Mouse (Mus musculus) CH12.LX (cell line): ENCODE measurements around the gene Riox1.

ENCODE experiments used
- CHD2 ChIP-seq: IDR thresholded peaks from 2 replicates; pipeline ENCODE4 v1.6.1; 2011; ENCODE audit warnings: low read length, improper control_type of control experiment
- CTCF ChIP-seq, 2 experiments: IDR thresholded peaks in 1 of 2; conservative IDR thresholded peaks in 1 of 2; 2 replicates each; pipeline ENCODE4 v1.5.1; 2011 to 2012; ENCODE audit warnings: low read depth in 2 of 2, low read length in 2 of 2, improper control_type of control experiment in 1 of 2, inconsistent platforms in 1 of 2, mild to moderate bottlenecking in 1 of 2, moderate library complexity in 1 of 2
- E2F4 ChIP-seq: IDR thresholded peaks from 2 replicates; pipeline ENCODE4 v1.6.1; 2011; ENCODE audit warnings: low read depth, low read length, improper control_type of control experiment; ENCODE audit not compliant: insufficient replicate concordance
- EP300 ChIP-seq: IDR thresholded peaks from 2 replicates; pipeline ENCODE4 v1.6.1; 2011; ENCODE audit warnings: low read length, improper control_type of control experiment
- KAT2A ChIP-seq: IDR thresholded peaks from 2 replicates; pipeline ENCODE4 v1.6.1; 2012; ENCODE audit warnings: low read length, improper control_type of control experiment, inconsistent platforms; ENCODE audit not compliant: insufficient replicate concordance
- MEF2A ChIP-seq: IDR thresholded peaks from 2 replicates; pipeline ENCODE4 v1.6.1; 2014; ENCODE audit warnings: low read depth, mild to moderate bottlenecking, inconsistent platforms, low read length, improper control_type of control experiment, borderline replicate concordance
- MYC ChIP-seq: IDR thresholded peaks from 2 replicates; pipeline ENCODE4 v1.6.1; 2011; ENCODE audit warnings: low read depth, mild to moderate bottlenecking, improper control_type of control experiment, low read length
- POLR2A ChIP-seq: IDR thresholded peaks from 2 replicates; pipeline ENCODE4 v1.6.1; 2011; ENCODE audit warnings: low read depth, mild to moderate bottlenecking, improper control_type of control experiment, low read length
- POLR2AphosphoS2 ChIP-seq: IDR thresholded peaks from 2 replicates; pipeline ENCODE4 v1.6.1; 2011; ENCODE audit warnings: low read depth, low read length, improper control_type of control experiment
- RAD21 ChIP-seq: IDR thresholded peaks from 2 replicates; pipeline ENCODE4 v1.6.1; 2011; ENCODE audit warnings: low read depth, mild to moderate bottlenecking, low read length, improper control_type of control experiment, moderate library complexity
- RCOR1 ChIP-seq: conservative IDR thresholded peaks from 2 replicates; pipeline ENCODE4 v1.6.1; 2012; ENCODE audit warnings: low read depth, mild to moderate bottlenecking, inconsistent platforms, low read length, improper control_type of control experiment
- SIN3A ChIP-seq: IDR thresholded peaks from 2 replicates; pipeline ENCODE4 v1.6.1; 2012; ENCODE audit warnings: low read length, improper control_type of control experiment, inconsistent platforms

GRCm38 (mm10) chr12:83949776-83950492 is 474 bp upstream of the Riox1 start:
- TF ChIP-seq CTCF (conservative IDR thresholded peaks at IDR 0.05 in 1 of 2, IDR thresholded peaks at IDR 0.05 in 1 of 2; ENCODE audit: low read depth in 2 of 2, low read length in 2 of 2) = no peak
- no peak for TF ChIP-seq POLR2AphosphoS2
- TF ChIP-seq RAD21 = no peak
- no peak for TF ChIP-seq SIN3A
- TF ChIP-seq POLR2A = no peak
- no peak for TF ChIP-seq EP300
- no peak for TF ChIP-seq MEF2A
- TF ChIP-seq CHD2 = 0 out of 2 replicates have a peak, but pooled peaks have one; percentile 48
- TF ChIP-seq MYC = no peak
- TF ChIP-seq KAT2A = no peak
- TF ChIP-seq RCOR1 = no peak
- no peak for TF ChIP-seq E2F4
